Mouse (Mus musculus): ENCODE results near the gene Grwd1.
"Not testable (repeated sequence)": the region's sequence is repeated elsewhere in the genome, so short reads cannot be mapped to it uniquely, and the experiment has no call there.

The Grwd1 gene

DNA sequence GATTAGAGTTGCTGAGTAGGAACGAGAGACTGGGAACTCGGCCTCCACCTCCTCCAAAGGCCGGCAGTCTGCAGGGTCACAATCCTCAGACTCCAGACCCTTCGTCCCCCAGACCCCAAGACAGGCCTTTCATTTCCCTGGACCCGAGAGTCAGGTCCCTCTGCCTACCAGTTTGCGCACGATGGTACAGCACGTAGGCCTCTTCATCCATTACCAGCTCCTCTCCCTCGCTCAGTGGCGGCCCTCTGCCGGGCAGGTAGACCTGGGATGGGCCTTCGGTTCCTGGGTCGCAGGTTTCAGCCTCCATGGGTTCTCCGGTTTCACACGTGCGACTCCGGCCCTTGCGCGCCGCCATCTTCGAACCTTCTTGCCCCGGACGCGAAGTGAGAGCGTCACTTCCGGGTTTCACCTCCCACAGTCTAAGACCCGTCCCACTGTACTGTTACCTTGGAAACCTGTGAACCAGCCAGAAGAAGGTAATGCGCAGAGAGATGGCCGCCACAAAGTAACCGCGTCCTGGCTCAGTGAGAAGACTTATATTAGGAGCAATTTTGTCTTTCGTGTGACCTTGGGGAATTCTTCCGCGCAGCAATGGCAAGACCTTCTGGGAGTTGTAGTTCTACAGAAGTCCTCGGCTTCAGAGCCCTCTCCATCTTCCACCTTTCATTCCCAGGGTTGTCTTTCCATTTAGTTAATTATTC is at the start of gene Grwd1:
TSS of gene Grwd1 (minus strand) at position 518 of the 701 bp plus-strand sequence.
- DNase-seq: peak; percentile 82

DNA sequence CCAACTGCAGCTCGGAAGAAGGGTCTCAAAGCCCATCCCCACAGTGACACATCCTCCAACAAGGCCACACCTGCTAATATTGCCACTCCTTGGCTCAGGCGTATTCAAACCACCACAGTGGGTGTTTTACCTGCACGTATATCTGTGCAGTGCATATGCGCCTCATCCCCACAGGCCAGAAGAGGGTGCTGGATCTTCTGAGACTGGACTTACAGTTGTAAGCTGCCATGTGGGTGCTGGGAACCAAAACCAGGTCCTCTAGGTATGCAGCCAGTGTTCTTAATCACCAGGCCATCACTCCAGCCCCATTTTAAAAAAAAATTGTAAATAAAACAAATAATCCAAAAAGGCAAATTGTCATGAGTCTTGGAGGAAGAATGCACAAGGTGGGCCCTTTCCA is 49.8 kb upstream of the Grwd1 start:
- DNase-seq: no peak

DNA sequence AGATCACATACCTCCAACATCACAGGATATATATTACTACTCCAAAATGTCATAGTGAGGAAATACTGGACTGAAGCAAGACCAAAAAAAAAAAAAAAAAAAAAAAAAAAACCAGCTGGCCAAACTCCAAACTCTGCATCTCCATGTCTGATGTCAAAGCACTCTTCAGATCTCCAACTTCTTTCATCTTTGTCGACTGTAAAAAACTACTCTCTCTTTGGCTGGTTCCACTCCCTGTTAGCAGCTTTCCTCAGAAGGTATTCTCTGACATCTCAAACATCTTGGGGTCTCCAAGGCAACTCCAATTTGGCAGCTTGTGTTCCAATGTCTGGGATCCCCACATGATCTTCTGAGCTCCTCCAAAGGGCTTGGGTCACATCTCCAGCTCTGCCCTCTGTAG is 47.5 kb upstream of the Grwd1 start, which contains the start of gene Grin2d:
TSS of gene Grin2d (minus strand) at position 101 of the 400 bp plus-strand sequence.
- not testable (repeated sequence) for DNase-seq

DNA sequence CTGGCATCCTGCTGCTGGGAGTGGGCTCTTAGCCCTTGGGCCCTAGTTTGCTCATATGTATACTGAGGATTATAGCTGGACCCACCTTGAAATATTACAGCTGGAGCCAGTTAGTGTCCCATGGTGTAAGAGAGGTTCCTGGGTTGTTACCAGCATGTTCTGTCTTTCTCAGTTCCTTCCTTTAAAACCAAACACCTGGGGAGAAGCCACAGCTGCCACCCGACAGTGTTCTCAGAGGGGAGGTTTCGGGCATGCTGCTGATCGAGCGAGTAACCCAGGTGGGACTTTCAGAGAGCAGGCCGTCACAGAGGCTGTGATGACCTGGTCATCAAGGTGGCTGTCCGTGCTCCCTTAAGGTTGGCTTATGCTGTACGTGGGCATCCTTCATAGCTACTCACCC is 46.2 kb upstream of the Grwd1 start:
- DNase-seq: no peak

DNA sequence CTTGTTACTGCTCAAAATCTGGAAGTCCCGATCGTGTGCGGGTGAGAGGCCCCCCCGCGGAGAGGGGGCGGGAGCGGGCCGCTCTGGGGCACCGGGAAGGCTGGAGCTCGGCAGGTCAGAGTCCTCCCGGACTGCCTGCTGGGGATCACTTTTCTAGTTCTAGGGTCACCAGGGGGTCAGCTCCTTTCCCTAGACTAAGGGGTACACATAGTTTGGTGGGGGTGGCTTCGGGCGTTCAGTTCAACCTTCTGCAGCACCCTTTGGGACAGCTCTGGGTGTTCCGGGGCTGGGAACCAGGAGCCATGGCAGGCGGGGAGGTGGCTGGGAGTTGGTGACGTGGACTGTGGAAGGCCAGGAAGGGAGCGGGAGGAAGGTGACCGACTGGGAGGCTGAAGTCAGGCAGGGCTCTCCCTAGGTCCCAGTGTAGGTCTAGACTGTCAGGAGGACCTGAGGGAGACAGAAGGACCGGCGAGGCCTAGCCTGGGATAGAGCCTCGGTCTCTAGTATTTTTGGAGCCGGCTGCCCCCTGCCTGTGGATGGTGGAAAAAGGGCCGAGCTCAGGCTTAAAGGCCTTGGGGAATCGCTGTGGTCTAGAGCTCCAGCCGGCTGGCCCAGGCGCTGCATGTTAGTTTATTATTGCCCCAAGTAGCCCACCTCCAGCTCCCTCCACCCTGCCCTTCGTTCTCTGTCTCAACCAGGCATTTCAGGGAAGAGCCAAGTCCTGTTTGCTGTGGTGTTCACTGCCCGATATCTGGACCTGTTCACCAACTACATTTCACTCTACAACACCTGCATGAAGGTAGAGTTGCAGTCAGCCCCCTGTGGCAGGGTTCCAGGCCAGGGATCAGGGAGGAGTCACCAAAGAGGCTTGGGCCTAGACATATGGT is 42.6 kb upstream of the Grwd1 start:
- peak; percentile 75 for DNase-seq

DNA sequence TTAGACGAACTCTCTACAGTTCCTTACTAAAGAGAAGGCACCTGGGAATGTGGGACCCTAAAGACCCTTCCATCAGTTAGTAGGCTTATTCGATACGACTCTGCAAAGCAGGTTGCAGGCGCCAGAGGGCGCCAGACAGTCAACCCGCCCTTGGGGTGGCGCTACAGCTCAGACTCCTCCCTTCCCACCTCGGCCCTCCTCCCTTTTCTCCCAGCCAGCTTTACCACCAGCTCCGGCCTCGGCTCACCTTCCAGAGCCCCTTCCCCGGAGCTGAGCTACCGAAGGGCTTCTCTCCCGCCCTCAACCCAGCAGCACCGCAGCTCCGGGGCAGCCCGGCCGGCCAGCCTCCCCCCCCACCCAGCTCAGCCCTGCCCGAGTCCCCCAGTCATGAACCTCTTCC is 41.9 kb upstream of the Grwd1 start, which contains the start of gene Kdelr1:
TSS of gene Kdelr1 (plus strand) at position 149 of the 400 bp plus-strand sequence.
- DNase-seq: peak; percentile 95

DNA sequence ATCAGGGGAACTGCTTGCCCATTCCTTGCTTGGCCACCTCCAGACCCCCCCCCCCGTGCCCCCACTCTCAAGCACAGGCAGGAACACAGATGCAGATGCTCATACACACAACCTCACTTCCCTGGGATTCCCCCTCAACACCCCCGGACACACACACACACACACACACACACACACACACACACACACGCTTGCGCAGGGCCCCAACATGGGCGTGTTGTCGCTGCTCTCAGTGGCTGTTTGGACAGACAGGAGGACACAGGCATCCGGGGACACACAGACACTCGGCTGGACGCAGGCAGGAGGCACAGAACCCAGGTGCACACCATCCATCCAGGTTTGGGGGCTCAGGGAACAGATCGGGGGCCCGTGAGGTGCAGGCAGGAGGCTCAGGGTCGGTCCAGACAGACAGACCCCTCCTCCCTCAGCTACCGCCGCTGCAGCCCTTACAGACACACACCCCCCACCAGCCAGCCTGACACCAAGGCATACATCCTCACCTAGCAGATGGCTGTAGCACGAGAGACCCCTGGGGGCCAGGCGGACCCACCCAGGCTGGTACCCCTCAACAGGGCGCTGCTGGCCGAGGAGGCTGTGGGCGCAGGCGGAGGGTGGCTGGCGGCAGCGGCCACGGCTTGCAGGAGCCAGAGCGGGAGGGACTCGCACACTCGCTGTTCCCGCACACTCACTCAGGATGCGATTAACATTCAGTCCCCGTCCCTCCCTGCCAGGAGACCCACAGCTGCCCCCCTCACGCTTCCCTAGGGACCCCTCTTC is 39.7 kb upstream of the Grwd1 start:
- DNase-seq: peak; percentile 48

DNA sequence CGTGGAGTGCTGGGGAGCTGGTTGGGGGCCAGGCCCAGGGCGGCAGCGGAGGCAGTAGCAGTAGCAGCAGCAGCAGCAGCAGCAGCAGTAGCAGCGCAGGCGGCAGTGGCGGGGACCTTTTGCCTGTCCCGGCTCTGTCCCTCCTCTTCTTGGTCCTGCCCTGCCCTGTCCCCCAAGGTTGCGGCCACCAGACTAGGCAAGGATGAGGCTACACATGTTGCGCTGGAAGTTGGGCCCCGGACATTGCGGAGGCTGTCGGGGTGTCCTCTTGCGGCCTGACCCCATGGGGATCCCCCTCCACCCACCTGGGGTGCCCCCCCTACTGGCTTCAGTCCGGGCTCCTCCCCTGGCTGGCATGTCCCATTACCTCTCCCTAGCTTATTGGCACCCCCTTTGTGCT is 39.0 kb upstream of the Grwd1 start:
- no peak for DNase-seq

DNA sequence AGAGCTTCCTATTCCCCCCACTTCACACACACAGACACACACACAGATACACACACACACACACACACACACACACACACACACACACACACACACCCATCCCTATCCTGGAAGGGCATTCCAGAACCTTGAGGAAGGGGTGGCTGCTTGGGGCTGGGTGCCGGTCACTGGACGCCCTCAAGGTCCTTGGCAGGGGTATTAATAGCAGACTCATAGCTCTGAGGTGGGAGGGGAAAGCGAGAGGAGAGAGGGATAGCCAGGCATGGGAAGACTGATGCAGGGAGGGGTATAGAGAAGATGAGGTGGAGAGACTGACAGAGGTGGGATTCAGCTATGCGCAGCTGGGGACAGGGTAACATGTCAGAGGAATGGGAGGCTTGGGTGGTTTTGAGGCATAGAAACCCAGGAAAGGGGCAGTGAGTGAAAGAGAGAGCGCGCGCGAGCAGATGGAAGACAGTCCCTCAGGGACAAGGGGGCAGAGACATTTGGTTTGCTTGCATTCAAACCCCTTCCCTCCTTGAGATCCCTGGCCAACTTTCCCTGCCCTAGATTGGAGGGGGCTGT is 38.4 kb upstream of the Grwd1 start:
- no peak for DNase-seq

DNA sequence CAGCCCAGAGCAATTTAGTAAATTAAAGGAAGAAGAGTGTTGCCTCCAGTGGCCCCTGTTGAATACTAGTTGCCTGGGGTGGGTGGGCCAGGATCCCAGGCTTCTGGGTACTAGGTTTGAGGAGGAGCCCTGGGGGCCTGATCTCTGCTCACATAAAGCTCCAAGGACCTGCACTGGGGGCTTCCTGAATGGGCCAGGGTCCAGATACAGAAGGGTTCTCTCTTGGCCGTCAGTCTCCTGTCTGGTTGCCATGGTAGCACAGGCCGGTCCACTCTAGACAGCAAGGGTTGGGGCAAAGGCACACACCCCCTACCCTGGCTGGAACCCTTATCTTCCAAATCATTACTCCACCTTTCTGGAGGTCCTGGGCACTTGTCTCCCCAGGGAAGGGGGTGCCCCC is 37.1 kb upstream of the Grwd1 start:
- DNase-seq: no peak

DNA sequence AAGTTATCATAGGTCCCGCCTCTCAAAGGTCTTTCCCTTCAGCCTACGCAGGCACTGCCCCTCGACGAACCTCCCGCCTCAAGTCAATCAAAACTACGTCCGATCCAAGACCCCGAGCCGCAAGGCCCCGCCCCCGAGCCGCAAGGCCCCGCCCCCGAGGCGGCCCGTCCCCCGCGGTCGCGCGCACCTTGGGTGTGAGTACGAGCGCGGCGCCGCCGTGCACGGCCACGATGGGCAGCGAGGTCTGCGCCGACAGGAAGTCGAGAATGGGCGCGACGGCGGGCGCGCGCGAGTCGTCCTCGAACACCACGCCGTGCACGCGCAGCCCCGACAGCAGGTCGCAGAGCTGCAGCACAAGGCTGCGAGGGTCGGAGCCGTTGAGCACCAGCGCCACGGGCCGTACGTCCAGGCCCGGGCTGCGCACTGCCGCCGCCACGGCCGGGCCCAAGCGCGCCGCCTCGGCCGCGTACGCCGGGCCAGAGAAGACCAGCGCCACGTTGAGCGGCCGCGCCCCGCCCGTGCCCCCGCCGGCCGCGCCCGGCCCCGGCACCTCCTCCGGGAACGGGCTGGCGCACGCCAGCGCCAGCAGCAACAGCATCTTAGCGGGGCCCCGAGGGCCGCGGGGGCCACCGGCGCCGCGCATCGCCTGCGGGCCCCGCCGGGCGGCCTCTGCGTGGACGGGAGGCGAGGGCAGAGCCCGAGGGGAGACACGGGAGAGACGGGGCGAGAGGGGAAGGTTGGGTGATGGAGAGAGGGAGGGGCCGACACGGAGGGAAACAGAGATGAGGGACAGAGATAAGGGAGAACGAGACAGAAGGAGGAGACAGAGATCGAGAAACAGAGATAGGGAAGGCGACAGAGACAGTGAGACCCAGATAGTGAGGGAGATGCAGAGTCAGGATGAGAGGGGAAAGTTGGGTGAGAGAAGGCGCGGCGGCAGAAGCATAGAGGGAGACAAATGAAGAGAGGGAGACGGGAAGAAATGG is 35.5 kb upstream of the Grwd1 start:
- peak; percentile 96 for DNase-seq

DNA sequence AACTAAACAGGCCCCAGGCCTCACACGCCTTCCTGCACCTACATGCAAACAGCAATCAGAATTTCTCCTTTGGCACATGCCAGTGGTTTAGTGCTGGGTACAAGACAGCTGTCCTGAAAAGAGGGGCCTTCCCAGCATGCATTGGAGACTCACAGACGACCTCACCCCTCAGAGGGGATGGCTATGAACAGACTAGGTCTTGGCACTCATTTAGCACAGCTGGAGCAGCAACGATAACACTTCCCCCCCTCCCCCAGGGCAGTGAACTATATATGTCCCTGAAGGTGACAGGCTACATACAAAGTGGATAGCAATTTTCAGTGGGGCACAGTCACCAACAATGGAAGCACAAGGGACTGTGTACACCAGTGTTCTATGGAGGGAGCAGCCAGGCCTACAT is 33.7 kb upstream of the Grwd1 start:
- no peak for DNase-seq

DNA sequence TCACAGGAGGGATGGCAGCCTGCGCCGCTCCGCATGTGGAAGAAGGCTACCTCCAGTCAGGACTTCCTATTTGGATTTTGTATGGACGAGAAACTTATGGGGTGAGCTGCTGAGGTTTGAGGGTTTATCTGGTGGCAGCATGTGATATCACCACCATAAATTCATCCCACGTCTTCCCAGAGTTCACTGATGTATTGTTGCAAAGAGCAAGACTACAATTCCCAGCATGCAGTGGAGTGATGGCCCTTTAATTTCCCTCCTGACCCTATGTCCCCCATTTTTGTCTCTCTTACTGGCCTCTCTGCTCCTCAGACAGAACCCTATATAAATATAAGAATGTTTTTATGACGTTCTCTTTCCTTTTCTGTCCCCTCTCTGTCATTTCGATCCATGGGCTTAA is 32.1 kb upstream of the Grwd1 start:
- no peak for DNase-seq

DNA sequence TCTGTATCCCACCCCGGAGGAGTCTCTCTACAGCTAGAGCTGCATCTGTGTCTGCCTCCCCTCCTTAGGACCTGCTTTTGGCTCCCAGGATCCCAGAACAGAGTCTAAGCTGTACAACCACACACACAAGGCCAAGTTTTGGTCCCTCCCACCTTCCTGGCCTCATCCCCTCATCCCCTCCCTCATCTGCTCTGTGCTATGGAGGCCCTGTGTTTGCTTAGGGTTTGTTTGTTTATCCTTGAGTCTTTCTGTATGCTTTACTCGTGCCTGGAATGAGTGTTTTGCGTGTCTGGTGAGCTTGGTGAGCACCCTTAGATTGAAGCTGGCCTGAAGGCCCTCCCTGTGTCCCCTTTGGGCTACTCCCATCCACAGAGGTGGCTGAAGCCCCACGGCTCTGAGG is 28.3 kb upstream of the Grwd1 start:
- DNase-seq: no peak

DNA sequence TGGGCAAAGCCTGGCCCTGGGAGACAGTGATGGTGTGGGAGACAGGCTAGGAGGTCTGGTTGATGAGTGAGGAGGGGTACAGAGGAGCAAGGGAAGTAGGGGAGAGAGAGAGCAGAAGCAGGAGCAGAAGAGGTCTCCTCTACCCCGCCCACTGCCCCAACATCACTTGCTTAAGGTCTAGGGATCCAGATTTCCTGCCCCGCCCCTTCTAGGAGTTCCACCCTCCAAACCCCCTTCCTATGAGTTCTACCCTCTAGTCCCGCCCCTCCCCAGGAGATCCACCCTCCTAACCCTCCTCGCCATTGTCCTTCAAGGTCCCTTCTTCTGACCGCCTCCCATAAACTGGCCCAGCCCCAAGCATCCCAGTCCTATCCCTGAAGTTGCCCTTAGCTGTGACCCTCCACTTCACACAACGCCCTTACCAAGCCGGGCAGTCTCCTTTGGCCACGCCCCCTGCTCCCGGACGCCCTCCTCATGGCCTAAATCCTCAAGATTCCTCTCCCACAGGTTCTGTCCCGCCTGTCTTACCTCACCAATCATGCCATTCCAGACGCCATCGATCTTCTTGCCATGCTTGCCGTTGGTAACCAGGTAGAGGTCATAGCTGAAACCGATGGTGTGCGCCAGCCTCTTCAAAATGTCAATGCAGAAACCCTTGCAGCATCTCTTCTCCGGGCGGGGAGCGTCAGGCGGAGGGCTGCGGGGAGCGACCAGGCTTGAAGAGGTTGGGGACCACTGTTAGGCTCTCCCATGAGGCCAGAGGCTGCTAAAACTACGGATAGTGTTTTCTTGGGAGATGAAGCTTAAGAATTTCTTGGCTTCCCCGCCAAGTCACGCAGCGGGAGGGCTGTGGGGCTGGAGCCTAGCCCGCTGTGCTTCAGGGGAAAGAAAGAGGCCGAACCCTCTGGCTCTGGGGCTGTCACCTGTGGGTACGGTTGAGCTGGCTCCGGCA is 26.5 kb upstream of the Grwd1 start:
- no peak for DNase-seq

DNA sequence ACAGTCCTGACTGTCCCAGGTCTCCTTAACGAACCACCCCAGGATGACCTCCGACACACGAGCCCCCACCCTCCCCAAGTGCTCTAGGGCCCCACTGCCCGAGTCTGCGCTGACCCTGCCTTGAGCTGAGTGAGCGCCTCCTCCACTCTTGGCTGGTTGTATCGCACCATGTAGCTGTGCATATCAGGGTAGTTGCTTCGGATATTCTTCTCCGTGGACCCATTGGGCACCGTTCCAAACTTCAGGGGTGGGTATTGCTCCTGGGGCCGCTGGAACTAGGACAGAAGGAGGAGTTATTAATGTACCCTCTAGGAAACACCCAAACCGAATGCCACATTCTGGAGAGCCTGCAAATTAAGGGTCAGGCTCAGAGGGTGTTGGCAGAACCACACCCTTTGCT is 22.3 kb upstream of the Grwd1 start:
- no peak for DNase-seq

DNA sequence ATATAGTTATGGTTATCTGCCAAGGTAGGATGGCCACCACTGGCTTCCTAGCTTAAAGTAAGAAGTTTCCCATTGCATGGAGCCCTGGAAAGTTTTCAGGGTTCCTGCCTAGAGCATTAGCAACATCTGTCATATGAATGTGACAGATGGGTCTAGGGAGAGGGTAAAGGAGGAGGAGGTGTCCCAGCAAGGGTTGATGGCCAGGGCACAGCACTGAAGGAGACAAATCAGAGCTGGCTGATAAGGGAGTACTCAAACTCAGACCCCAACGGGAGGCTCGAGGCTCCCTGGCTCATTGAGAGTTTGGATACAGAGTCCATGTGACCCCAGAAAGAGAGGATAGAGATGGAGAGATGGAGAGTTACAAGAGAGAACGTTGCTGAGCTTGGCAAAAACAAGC is 19.9 kb upstream of the Grwd1 start:
- DNase-seq: no peak

DNA sequence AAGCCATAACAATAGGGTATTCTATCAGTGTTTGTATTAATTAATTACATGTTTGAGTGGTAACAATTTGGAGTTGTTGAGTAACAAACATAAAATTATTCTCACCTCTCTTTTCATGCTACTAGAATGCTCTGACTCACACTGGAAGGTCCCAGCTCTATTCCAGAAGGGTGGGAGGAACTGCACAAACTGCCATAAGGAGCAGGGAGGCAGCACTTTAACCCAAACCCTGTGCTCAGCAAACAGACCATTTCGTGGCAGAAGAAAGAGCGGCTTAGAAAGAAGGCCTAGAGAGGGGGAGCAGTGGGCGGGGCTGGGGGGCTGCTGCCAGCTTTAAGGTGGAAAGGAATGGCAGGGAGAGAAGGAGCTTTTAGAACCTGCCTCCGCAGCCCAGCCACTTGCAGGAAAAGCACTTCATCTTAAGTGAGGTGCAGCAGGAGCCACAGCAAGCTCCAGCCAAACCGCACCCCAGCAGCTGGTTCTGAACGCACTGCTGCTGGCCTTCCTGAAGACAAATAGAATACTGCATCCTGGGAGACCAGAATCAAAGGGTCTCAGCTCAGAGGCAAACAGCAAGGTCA is 17.8 kb upstream of the Grwd1 start:
- DNase-seq: no peak

DNA sequence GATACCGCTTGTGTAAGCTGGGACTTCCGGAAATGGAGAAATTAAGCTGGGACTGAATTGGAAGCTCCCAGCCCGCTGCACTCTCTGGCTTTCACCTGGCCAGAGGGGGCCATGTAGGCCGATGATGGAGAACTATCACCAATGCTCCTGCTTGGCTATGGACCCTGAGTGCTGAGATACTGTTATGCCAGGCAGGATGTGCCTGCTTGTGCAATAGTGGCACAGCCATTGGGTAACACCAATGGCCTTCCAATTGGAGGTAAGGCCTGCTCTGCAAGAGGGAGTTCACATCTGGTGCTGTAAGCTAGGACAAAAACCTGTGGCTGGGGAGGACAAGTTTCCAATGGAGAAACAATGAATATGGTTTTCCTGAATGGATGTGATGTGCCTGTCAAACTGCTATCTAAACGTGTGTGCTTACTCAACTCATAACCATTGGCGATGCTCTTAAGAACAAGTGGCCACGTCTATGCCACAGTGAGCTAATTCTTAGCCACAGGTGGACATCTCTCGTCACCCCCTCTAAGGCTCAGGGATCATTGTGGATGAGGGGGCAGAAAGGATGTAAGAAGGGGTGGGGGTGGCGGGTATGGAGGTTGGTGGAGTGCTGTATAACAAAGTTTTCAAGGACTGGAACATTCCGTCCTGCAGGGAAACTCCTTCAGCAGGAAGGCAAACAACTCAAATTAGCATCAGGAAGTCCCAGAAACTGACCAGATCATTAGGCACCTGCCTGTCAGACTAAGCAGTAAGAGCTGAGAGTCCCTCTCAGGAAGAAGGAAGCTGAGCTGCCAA is 12.4 kb upstream of the Grwd1 start:
- DNase-seq: no peak

Measured in thymus, postnatal 4 days (tissue).